Mouse (Mus musculus): Measurements from ENCODE around the gene Rhobtb1. TPM values are rescaled to one million over a fixed set of nuclear protein-coding genes. Genes with fewer than 3 reads are reported as not detected.

Rhobtb1 gene
- polyA plus RNA-seq, 1 experiment from 2014 or later, result 17.4 TPM

GRCm38 (mm10) chr10:69119456-69119855, 31.8 kb upstream of the Rhobtb1 start:
- no peaks in the 10 kb centered on the region for H3K36me3 ChIP-seq (ENCODE audit: control insufficient read depth, insufficient read depth, low read length)
- no peak overlapping the region for H3K9ac ChIP-seq (ENCODE audit: low read depth, low read length)
- no peak overlapping the region for H3K4me3 ChIP-seq (ENCODE audit: low read depth, low read length)
- no peaks in the 10 kb centered on the region for H3K27me3 ChIP-seq (replicated peaks; ENCODE audit: control insufficient read depth, insufficient read depth, low read length)
- no peak overlapping the region for H3K4me2 ChIP-seq
- H3K4me1 ChIP-seq (replicated peaks; ENCODE audit: control insufficient read depth, insufficient read depth, low read length), result no peaks in the 10 kb centered on the region
- no peak overlapping the region for H3K27ac ChIP-seq (ENCODE audit: low read depth, low read length)
- ATAC-seq (replicated peaks; ENCODE audit: low FRiP score), result no peak
- H3K9me3 ChIP-seq (ENCODE audit: control insufficient read depth, low read length), result no peaks in the 10 kb centered on the region; the same call in 1 of the 2 replicates
- DNase-seq (ENCODE audit: low spot score), result no peak
- 71% methylated on average over 1 of the region's 1 CpGs for WGBS

GRCm38 (mm10) chr10:69126546-69126945, 24.7 kb upstream of the Rhobtb1 start:
- H3K9ac ChIP-seq (ENCODE audit: low read depth, low read length), result no peak overlapping the region
- H3K4me3 ChIP-seq (ENCODE audit: low read depth, low read length), result no peak overlapping the region
- H3K4me2 ChIP-seq, result no peak overlapping the region
- no peak for DNase-seq (ENCODE audit: low spot score)
- H3K27me3 ChIP-seq (replicated peaks; ENCODE audit: control insufficient read depth, insufficient read depth, low read length), result no peaks in the 10 kb centered on the region
- no peaks in the 10 kb centered on the region for H3K4me1 ChIP-seq (replicated peaks; ENCODE audit: control insufficient read depth, insufficient read depth, low read length)
- no peak overlapping the region for H3K27ac ChIP-seq (ENCODE audit: low read depth, low read length)
- no peaks in the 10 kb centered on the region for H3K36me3 ChIP-seq (ENCODE audit: control insufficient read depth, insufficient read depth, low read length)
- WGBS, result 79% methylated on average over 2 of the region's 2 CpGs
- H3K9me3 ChIP-seq (ENCODE audit: control insufficient read depth, low read length), result no peaks in the 10 kb centered on the region
- ATAC-seq (replicated peaks; ENCODE audit: low FRiP score), result no peak

- no peaks in the 10 kb centered on the region for H3K27me3 ChIP-seq (replicated peaks; ENCODE audit: control insufficient read depth, insufficient read depth, low read length)
- no peak for DNase-seq (ENCODE audit: low spot score)
- H3K9me3 ChIP-seq (ENCODE audit: control insufficient read depth, low read length), result no peaks in the 10 kb centered on the region
- no peak for ATAC-seq (replicated peaks; ENCODE audit: low FRiP score)
- H3K36me3 ChIP-seq (ENCODE audit: control insufficient read depth, insufficient read depth, low read length), result no peaks in the 10 kb centered on the region
- H3K27ac ChIP-seq (ENCODE audit: low read depth, low read length), result no peak overlapping the region
- no peak overlapping the region for H3K4me2 ChIP-seq
- WGBS, result 69% methylated on average over 3 of the region's 3 CpGs
- H3K9ac ChIP-seq (ENCODE audit: low read depth, low read length), result no peak overlapping the region
- no peaks in the 10 kb centered on the region for H3K4me1 ChIP-seq (replicated peaks; ENCODE audit: control insufficient read depth, insufficient read depth, low read length)
- H3K4me3 ChIP-seq (ENCODE audit: low read depth, low read length), result no peak overlapping the region
Observed at GRCm38 (mm10) chr10:69128531-69128930, 22.7 kb upstream of the Rhobtb1 start.

- H3K4me3 ChIP-seq (ENCODE audit: low read depth, low read length), result no peak overlapping the region
- no peak for ATAC-seq (replicated peaks; ENCODE audit: low FRiP score)
- H3K27me3 ChIP-seq (replicated peaks; ENCODE audit: control insufficient read depth, insufficient read depth, low read length), result no peaks in the 10 kb centered on the region
- WGBS, result 85% methylated on average over 5 of the region's 5 CpGs
- H3K4me1 ChIP-seq (replicated peaks; ENCODE audit: control insufficient read depth, insufficient read depth, low read length), result no peaks in the 10 kb centered on the region
- no peak for DNase-seq (ENCODE audit: low spot score)
- H3K9me3 ChIP-seq (ENCODE audit: control insufficient read depth, low read length), result no peaks in the 10 kb centered on the region
- no peak overlapping the region for H3K27ac ChIP-seq (ENCODE audit: low read depth, low read length)
- no peak overlapping the region for H3K9ac ChIP-seq (ENCODE audit: low read depth, low read length)
- no peak overlapping the region for H3K4me2 ChIP-seq
- no peaks in the 10 kb centered on the region for H3K36me3 ChIP-seq (ENCODE audit: control insufficient read depth, insufficient read depth, low read length)
Observed at GRCm38 (mm10) chr10:69130613-69131012, 20.6 kb upstream of the Rhobtb1 start.

GRCm38 (mm10) chr10:69134356-69134755, 16.9 kb upstream of the Rhobtb1 start:
- Histone ChIP-seq H3K36me3 (ENCODE audit: control insufficient read depth, insufficient read depth, low read length) (no peaks in the 10 kb centered on the region), H3K27me3 (replicated peaks; ENCODE audit: control insufficient read depth, insufficient read depth, low read length) (no peaks in the 10 kb centered on the region), H3K9ac (ENCODE audit: low read depth, low read length) (no peak overlapping the region), H3K4me3 (ENCODE audit: low read depth, low read length) (no peak overlapping the region), H3K4me1 (replicated peaks; ENCODE audit: control insufficient read depth, insufficient read depth, low read length) (no peaks in the 10 kb centered on the region), H3K4me2 (no peak overlapping the region), H3K9me3 (ENCODE audit: control insufficient read depth, low read length) (no peaks in the 10 kb centered on the region), H3K27ac (ENCODE audit: low read depth, low read length) (no peak overlapping the region)
- no peak for ATAC-seq (replicated peaks; ENCODE audit: low FRiP score)
- no peak for DNase-seq (ENCODE audit: low spot score)

- H3K9ac ChIP-seq (ENCODE audit: low read depth, low read length), result no peak overlapping the region
- H3K4me2 ChIP-seq, result no peak overlapping the region
- no peaks in the 10 kb centered on the region for H3K27me3 ChIP-seq (replicated peaks; ENCODE audit: control insufficient read depth, insufficient read depth, low read length)
- no peaks in the 10 kb centered on the region for H3K4me1 ChIP-seq (replicated peaks; ENCODE audit: control insufficient read depth, insufficient read depth, low read length)
- 42% methylated on average over 9 of the region's 9 CpGs for WGBS
- no peaks in the 10 kb centered on the region for H3K9me3 ChIP-seq (ENCODE audit: control insufficient read depth, low read length)
- no peak overlapping the region for H3K4me3 ChIP-seq (ENCODE audit: low read depth, low read length)
- H3K36me3 ChIP-seq (ENCODE audit: control insufficient read depth, insufficient read depth, low read length), result no peaks in the 10 kb centered on the region
- H3K27ac ChIP-seq (ENCODE audit: low read depth, low read length), result peak overlapping the region; percentile 59
- DNase-seq (ENCODE audit: low spot score), result no peak
- ATAC-seq (replicated peaks; ENCODE audit: low FRiP score), result 0 out of 2 replicates have a peak, but pooled peaks have one; percentile 12
Observed at GRCm38 (mm10) chr10:69136241-69136828, 14.9 kb upstream of the Rhobtb1 start.

- no peak overlapping the region for H3K4me2 ChIP-seq
- WGBS, result 78% methylated on average over 7 of the region's 7 CpGs
- no peak overlapping the region for H3K9ac ChIP-seq (ENCODE audit: low read depth, low read length)
- no peaks in the 10 kb centered on the region for H3K9me3 ChIP-seq (ENCODE audit: control insufficient read depth, low read length)
- no peak overlapping the region for H3K4me3 ChIP-seq (ENCODE audit: low read depth, low read length)
- H3K27me3 ChIP-seq (replicated peaks; ENCODE audit: control insufficient read depth, insufficient read depth, low read length), result no peaks in the 10 kb centered on the region
- ATAC-seq (replicated peaks; ENCODE audit: low FRiP score) (no peak), DNase-seq (ENCODE audit: low spot score) (no peak)
- H3K4me1 ChIP-seq (replicated peaks; ENCODE audit: control insufficient read depth, insufficient read depth, low read length), result no peaks in the 10 kb centered on the region
- no peaks in the 10 kb centered on the region for H3K36me3 ChIP-seq (ENCODE audit: control insufficient read depth, insufficient read depth, low read length)
- H3K27ac ChIP-seq (ENCODE audit: low read depth, low read length), result no peak overlapping the region
Observed at GRCm38 (mm10) chr10:69149252-69149651, 2.0 kb upstream of the Rhobtb1 start.

GRCm38 (mm10) chr10:69152971-69153370, 1.7 kb downstream of the Rhobtb1 start:
- H3K9ac ChIP-seq (ENCODE audit: low read depth, low read length), result no peak overlapping the region
- H3K9me3 ChIP-seq (ENCODE audit: control insufficient read depth, low read length), result no peaks in the 10 kb centered on the region
- 77% methylated on average over 4 of the region's 4 CpGs for WGBS
- no peaks in the 10 kb centered on the region for H3K27me3 ChIP-seq (replicated peaks; ENCODE audit: control insufficient read depth, insufficient read depth, low read length)
- H3K36me3 ChIP-seq (ENCODE audit: control insufficient read depth, insufficient read depth, low read length), result no peaks in the 10 kb centered on the region
- no peak overlapping the region for H3K4me2 ChIP-seq
- no peak overlapping the region for H3K4me3 ChIP-seq (ENCODE audit: low read depth, low read length)
- H3K4me1 ChIP-seq (replicated peaks; ENCODE audit: control insufficient read depth, insufficient read depth, low read length), result no peaks in the 10 kb centered on the region
- ATAC-seq (replicated peaks; ENCODE audit: low FRiP score) (no peak), DNase-seq (ENCODE audit: low spot score) (no peak)
- no peak overlapping the region for H3K27ac ChIP-seq (ENCODE audit: low read depth, low read length)

GRCm38 (mm10) chr10:69155428-69156175, 4.4 kb downstream of the Rhobtb1 start:
- H3K27me3 ChIP-seq (replicated peaks; ENCODE audit: control insufficient read depth, insufficient read depth, low read length), result no peaks in the 10 kb centered on the region
- ATAC-seq (replicated peaks; ENCODE audit: low FRiP score), result no peak

More at GRCm38 (mm10) chr10:69155428-69156175, 4.4 kb downstream of the Rhobtb1 start:
- H3K4me3 ChIP-seq (ENCODE audit: low read depth, low read length), result no peak overlapping the region
- H3K4me1 ChIP-seq (replicated peaks; ENCODE audit: control insufficient read depth, insufficient read depth, low read length), result no peaks in the 10 kb centered on the region
- no peaks in the 10 kb centered on the region for H3K9me3 ChIP-seq (ENCODE audit: control insufficient read depth, low read length)
- H3K9ac ChIP-seq (ENCODE audit: low read depth, low read length), result no peak overlapping the region
- no peak overlapping the region for H3K4me2 ChIP-seq
- no peak overlapping the region for H3K27ac ChIP-seq (ENCODE audit: low read depth, low read length)
- 78% methylated on average over 10 of the region's 10 CpGs for WGBS
- no peaks in the 10 kb centered on the region for H3K36me3 ChIP-seq (ENCODE audit: control insufficient read depth, insufficient read depth, low read length)
- DNase-seq (ENCODE audit: low spot score), result no peak
